Mouse (Mus musculus): ENCODE data around the gene Shisa2. TPM values are rescaled to one million over a fixed set of nuclear protein-coding genes. Genes with fewer than 3 reads are reported as not detected.

Shisa2 gene
- polyA plus RNA-seq (2012; rRNA removed): 3.2 and 3.5 TPM in 2 replicates

DNA sequence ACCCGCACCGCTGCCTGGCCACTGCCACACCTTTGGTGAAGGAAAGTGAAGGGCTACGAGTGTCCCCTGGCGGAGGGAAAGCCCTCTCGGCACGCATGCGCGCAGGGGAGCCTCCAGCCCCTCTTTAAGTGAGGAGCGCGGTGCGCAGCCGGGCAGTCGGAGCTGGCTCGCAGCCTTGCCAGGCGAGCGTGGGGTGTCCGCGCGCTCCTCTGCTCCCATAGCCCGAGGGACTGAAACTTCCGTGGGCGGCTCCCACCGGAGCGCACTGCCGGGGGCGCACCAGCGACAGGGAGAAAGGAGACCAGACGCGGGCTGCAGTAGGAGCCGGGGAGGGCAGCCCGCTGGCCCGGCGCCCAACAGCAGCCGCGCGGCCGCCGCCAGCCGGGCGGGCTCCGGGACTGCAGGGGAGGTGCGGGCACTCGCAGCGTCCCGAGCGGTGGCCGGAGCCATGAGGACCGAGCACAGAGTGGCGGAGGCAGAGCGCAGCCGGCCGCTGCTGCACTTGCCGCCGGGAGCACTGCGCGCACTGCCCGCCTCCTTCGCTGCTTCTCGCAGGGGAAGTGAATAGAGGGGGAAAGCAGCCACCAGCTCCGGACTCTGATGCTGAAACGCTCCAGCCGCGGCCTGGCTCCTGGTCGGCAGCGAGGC, at the start of gene Shisa2:
Gene Shisa2 (plus strand): TSS at position 151 of the 648 bp plus-strand sequence.
- peak; percentile 68 for DNase-seq
- no peak for TF ChIP-seq POLR2A (IDR thresholded peaks at IDR 0.05; ENCODE audit: low read depth, low read length)
- no peak; the same call in 1 of the 2 replicates for TF ChIP-seq CTCF (conservative IDR thresholded peaks at IDR 0.05; ENCODE audit: insufficient read depth, insufficient read length, low read depth, low read length)
- H3K4me3 ChIP-seq (ENCODE audit: insufficient read depth, low read depth, low read length): peak within 1 kb of the TSS; percentile 54
- H3K4me1 ChIP-seq (ENCODE audit: control insufficient read depth, insufficient read depth, low read length): no peaks in the 10 kb centered on the region
- H3K27ac ChIP-seq (ENCODE audit: insufficient read depth, low read depth, low read length): no peak within 1 kb of the TSS
- no peaks in the 10 kb centered on the region for H3K27me3 ChIP-seq (replicated peaks; ENCODE audit: control insufficient read depth, insufficient read depth, low read length)
- no peaks in the 10 kb centered on the region for H3K36me3 ChIP-seq (ENCODE audit: control insufficient read depth, insufficient read depth, low read length)
- 1% methylated on average over 62 of the region's 65 CpGs for WGBS

DNA sequence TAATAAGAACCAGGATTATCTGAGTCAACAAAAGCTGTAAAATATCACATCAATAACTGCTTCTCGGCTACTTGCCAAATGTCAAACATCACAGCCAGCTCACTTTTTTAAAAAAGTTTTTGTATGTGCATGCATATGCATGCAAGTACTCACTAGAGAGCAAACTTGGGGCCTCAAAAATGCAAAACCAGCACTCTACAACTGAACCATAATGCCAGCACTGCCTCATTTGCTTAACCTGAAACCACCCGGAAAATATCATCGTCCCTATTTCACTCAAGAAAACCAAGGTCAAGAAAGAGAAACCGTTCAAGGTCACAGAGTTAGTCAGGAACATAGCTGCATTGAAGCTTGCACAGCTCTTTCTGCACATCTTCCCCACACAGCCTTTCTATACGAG, 48.7 kb upstream of the Shisa2 start:
- 78% methylated on average over 5 of the region's 5 CpGs for WGBS
- no peak for DNase-seq
- no peak overlapping the region for H3K27ac ChIP-seq (ENCODE audit: insufficient read depth, low read depth, low read length)

DNA sequence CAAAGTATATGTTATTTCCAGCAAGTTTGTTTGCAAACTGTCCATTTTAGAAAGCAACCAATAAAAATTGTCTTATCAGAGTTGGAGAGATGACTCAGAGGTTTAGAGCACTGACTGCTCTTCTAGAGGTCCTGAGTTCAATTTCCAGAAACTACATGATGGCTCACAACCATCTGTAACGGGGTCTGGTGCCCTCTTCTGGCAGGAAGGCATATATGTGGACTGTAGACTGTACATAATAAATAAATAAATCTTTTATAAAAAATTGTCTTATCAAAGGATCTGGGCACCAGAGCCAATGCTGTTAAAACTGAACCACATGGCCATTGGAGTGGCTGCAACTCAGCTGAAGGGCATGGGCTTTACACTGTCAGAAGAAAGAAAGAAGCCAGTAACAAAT, 34.5 kb upstream of the Shisa2 start:
- H3K4me1 ChIP-seq (ENCODE audit: control insufficient read depth, insufficient read depth, low read length): no peaks in the 10 kb centered on the region
- DNase-seq: peak; percentile 32
- TF ChIP-seq POLR2A (IDR thresholded peaks at IDR 0.05; ENCODE audit: low read depth, low read length) (no peak), CTCF (conservative IDR thresholded peaks at IDR 0.05; ENCODE audit: insufficient read depth, insufficient read length, low read depth, low read length) (peak; percentile 26; the same call in 1 of the 2 replicates)
- 56% methylated on average over 1 of the region's 1 CpGs for WGBS
- H3K27ac ChIP-seq (ENCODE audit: insufficient read depth, low read depth, low read length): no peak overlapping the region
- H3K27me3 ChIP-seq (replicated peaks; ENCODE audit: control insufficient read depth, insufficient read depth, low read length): no peaks in the 10 kb centered on the region
- H3K36me3 ChIP-seq (ENCODE audit: control insufficient read depth, insufficient read depth, low read length): peaks cover 4% of the 10 kb centered on the region
- no peak overlapping the region for H3K4me3 ChIP-seq (ENCODE audit: insufficient read depth, low read depth, low read length)

More for the DNA sequence above, 48.7 kb upstream of the Shisa2 start:
- no peaks in the 10 kb centered on the region for H3K4me1 ChIP-seq (ENCODE audit: control insufficient read depth, insufficient read depth, low read length)
- no peak overlapping the region for H3K4me3 ChIP-seq (ENCODE audit: insufficient read depth, low read depth, low read length)
- peaks cover 12% of the 10 kb centered on the region for H3K36me3 ChIP-seq (ENCODE audit: control insufficient read depth, insufficient read depth, low read length)
- H3K27me3 ChIP-seq (replicated peaks; ENCODE audit: control insufficient read depth, insufficient read depth, low read length): no peaks in the 10 kb centered on the region
- TF ChIP-seq CTCF (conservative IDR thresholded peaks at IDR 0.05; ENCODE audit: insufficient read depth, insufficient read length, low read depth, low read length) (no peak), POLR2A (IDR thresholded peaks at IDR 0.05; ENCODE audit: low read depth, low read length) (no peak)

DNA sequence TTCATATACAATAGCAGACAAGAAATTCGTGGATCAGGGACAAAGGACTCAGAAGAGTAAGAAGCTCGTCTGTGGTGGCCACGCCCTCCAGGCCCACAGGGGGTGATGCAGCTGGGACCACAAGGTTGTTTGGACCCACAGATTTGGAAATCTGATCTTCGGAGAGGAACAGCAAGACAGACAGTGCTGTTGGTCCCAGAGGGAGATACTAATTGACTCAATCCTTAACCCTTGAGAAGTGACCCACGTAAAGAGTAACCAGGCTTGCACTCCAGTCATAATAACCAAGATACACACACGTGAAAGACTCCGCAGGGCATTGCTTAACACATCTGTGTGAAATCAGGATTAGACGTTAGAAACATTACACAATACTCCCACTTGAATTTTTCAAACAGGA, 33.2 kb upstream of the Shisa2 start:
- TF ChIP-seq POLR2A (IDR thresholded peaks at IDR 0.05; ENCODE audit: low read depth, low read length): no peak
- TF ChIP-seq CTCF (conservative IDR thresholded peaks at IDR 0.05; ENCODE audit: insufficient read depth, insufficient read length, low read depth, low read length): no peak
- H3K27me3 ChIP-seq (replicated peaks; ENCODE audit: control insufficient read depth, insufficient read depth, low read length): no peaks in the 10 kb centered on the region
- no peak overlapping the region for H3K27ac ChIP-seq (ENCODE audit: insufficient read depth, low read depth, low read length)
- 68% methylated on average over 8 of the region's 8 CpGs for WGBS
- no peaks in the 10 kb centered on the region; the same call in 1 of the 2 replicates for H3K4me1 ChIP-seq (ENCODE audit: control insufficient read depth, insufficient read depth, low read length)
- peaks cover 2% of the 10 kb centered on the region; the same call in 1 of the 2 replicates for H3K36me3 ChIP-seq (ENCODE audit: control insufficient read depth, insufficient read depth, low read length)
- DNase-seq: no peak
- no peak overlapping the region for H3K4me3 ChIP-seq (ENCODE audit: insufficient read depth, low read depth, low read length)

DNA sequence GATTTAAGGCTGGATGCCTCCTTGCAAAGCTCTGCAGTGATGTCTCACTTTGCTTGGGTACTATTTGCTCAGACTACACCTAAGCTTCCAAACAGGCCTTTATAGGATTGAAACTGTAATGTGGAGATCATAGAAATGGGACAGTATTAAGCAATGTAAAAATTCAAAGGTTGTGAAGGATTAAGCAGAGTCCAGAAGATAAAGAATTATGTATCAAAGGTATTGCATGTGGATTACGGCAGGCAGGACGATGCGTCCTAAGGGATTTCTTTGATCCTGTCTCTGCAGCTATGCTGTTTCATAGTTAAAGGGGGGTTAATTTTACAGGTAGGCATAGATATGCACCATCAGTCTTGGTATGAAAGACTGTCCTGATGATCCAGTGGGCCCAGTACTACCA, 32.5 kb upstream of the Shisa2 start:
- no peak overlapping the region for H3K27ac ChIP-seq (ENCODE audit: insufficient read depth, low read depth, low read length)
- peaks cover 2% of the 10 kb centered on the region; the same call in 1 of the 2 replicates for H3K36me3 ChIP-seq (ENCODE audit: control insufficient read depth, insufficient read depth, low read length)
- WGBS: 89% methylated on average over 3 of the region's 3 CpGs
- no peak overlapping the region for H3K4me3 ChIP-seq (ENCODE audit: insufficient read depth, low read depth, low read length)
- TF ChIP-seq CTCF (conservative IDR thresholded peaks at IDR 0.05; ENCODE audit: insufficient read depth, insufficient read length, low read depth, low read length) (no peak), POLR2A (IDR thresholded peaks at IDR 0.05; ENCODE audit: low read depth, low read length) (no peak)
- no peaks in the 10 kb centered on the region; the same call in 1 of the 2 replicates for H3K4me1 ChIP-seq (ENCODE audit: control insufficient read depth, insufficient read depth, low read length)
- no peaks in the 10 kb centered on the region for H3K27me3 ChIP-seq (replicated peaks; ENCODE audit: control insufficient read depth, insufficient read depth, low read length)
- DNase-seq: no peak

DNA sequence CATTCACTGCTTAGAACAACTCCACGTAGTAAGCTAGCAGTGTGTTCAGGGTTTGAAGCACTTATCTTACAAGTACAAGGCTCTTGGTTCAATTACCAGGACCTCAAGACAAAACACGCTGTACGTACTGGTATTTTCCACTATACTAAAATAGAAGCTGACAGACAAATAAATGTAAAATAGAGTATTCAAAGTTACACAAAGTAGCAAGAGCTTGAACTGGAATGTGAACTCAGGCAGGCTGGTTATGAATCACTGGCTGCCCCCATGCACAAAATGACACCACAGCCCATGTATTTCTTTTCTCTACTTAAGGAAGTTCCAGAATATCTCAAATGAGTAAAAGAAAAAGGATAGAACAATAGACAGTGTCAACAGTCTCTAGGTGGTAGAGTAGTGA, 30.1 kb upstream of the Shisa2 start:
- DNase-seq: no peak
- no peaks in the 10 kb centered on the region for H3K36me3 ChIP-seq (ENCODE audit: control insufficient read depth, insufficient read depth, low read length)
- no peaks in the 10 kb centered on the region for H3K27me3 ChIP-seq (replicated peaks; ENCODE audit: control insufficient read depth, insufficient read depth, low read length)
- no peaks in the 10 kb centered on the region; the same call in 1 of the 2 replicates for H3K4me1 ChIP-seq (ENCODE audit: control insufficient read depth, insufficient read depth, low read length)
- no peak overlapping the region for H3K27ac ChIP-seq (ENCODE audit: insufficient read depth, low read depth, low read length)
- TF ChIP-seq POLR2A (IDR thresholded peaks at IDR 0.05; ENCODE audit: low read depth, low read length) (no peak), CTCF (conservative IDR thresholded peaks at IDR 0.05; ENCODE audit: insufficient read depth, insufficient read length, low read depth, low read length) (no peak)
- 89% methylated on average over 3 of the region's 3 CpGs for WGBS
- no peak overlapping the region for H3K4me3 ChIP-seq (ENCODE audit: insufficient read depth, low read depth, low read length)

DNA sequence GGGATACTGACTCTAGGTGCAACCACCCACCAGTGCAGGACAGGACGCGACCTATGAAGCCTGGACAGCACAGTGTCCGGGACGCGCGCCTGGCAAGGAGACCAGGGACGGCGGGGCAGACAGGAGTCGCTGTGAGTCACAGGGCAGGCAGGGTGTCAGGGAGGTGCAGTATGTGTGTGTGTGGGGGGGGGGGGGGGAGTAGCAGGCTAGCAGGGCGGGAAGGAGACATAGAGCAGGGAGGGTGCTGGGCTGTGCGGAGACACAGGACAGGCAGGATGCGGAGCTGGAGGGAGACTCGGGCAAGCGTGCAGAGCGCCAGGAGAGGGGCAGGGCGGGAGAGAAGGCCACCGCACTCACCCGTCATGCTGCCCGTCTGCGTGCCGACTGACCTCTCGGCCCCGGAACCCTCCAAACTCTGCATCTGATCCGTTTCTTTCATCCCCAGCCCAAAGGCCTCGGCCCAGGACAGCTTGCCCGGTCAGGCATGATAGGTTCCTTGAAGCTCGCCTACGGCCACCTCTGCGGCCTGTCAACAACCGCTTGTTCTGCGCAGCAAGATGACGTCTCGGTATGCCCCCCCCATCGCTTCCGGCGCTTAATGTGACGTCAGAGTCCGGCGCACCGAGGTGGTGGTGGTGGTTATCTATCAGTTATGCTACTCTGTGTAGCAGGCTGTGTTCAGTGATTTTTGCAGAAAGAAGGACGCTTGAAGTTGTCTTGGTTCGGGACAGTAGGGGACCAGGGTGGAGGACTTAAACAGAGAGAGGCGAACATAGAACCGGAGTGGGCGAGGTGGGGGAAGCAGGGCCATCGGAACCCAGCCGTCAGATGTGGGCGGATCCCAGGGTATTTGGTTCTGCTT, 27.5 kb upstream of the Shisa2 start, which contains the start of gene Cdadc1:
Gene Cdadc1 (minus strand): TSS at position 562 of the 862 bp plus-strand sequence.
- Histone ChIP-seq H3K4me3 (ENCODE audit: insufficient read depth, low read depth, low read length) (peak within 1 kb of the TSS; percentile 96), H3K27me3 (replicated peaks; ENCODE audit: control insufficient read depth, insufficient read depth, low read length) (no peaks in the 10 kb centered on the region), H3K4me1 (ENCODE audit: control insufficient read depth, insufficient read depth, low read length) (no peaks in the 10 kb centered on the region; the same call in 1 of the 2 replicates), H3K27ac (ENCODE audit: insufficient read depth, low read depth, low read length) (peak within 1 kb of the TSS; percentile 83), H3K36me3 (ENCODE audit: control insufficient read depth, insufficient read depth, low read length) (no peaks in the 10 kb centered on the region)
- under 1% methylated on average over 45 of the region's 48 CpGs for WGBS
- DNase-seq: peak; percentile 98
- TF ChIP-seq POLR2A (IDR thresholded peaks at IDR 0.05; ENCODE audit: low read depth, low read length) (peak; percentile 67), CTCF (conservative IDR thresholded peaks at IDR 0.05; ENCODE audit: insufficient read depth, insufficient read length, low read depth, low read length) (no peak)

Data from kidney, adult 2 months (tissue).